ENCODE assay signal across 8 mouse cellular contexts in the genomic region with DNA sequence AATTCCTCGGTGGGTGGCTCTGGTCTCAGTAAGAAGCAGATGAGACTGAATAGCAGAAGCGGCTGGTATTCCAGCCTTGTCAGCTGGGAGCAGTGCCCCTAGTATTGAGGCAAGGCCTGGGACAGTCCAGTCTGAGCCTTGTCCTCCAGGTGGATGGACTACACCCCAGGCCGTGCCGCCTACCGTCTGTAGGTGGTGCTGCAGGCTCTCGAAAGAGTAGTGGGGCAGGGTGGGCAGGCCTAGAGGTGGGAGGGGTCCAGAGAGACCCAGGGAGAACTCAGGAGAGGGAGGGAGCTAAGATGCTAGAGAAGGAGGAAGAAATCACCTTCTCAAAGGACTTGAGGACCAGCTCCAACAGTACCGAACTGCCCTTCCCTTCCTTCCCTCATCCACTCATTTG.
DNase-seq lines count a peak whose midpoint lies in the region; ATAC-seq and TF ChIP-seq lines count a peak whose summit lies in the region.

No protein-coding gene starts in this region.

- peak; percentile 78; the same call in 1 of the 2 replicates for ATAC-seq in forebrain, embryonic 11.5 days (replicated peaks; ENCODE audit: low FRiP score)

- H3K4me1 ChIP-seq in forebrain, embryonic 11.5 days (replicated peaks; ENCODE audit: control insufficient read depth, insufficient read depth, low read length): peaks cover 7% of the 10 kb centered on the region
- no peaks in the 10 kb centered on the region for H3K4me1 ChIP-seq in liver, adult 2 months (ENCODE audit: control insufficient read depth, insufficient read depth, low read length)

- H3K27ac ChIP-seq in forebrain, embryonic 11.5 days (ENCODE audit: low read depth, low read length): no peak overlapping the region
- no peak overlapping the region for H3K27ac ChIP-seq in liver, adult 2 months (replicated peaks; ENCODE audit: insufficient read depth, low read depth, low read length)

- H3K36me3 ChIP-seq in forebrain, embryonic 11.5 days (ENCODE audit: control insufficient read depth, insufficient read depth, low read length): no peaks in the 10 kb centered on the region
- H3K36me3 ChIP-seq in liver, adult 2 months (ENCODE audit: control insufficient read depth, insufficient read depth, low read length): no peaks in the 10 kb centered on the region

- DNase-seq in cerebellum, postnatal 14 days: peak; percentile 55 to 76
- no peak for DNase-seq in cerebellum, adult 11 months
- DNase-seq in lung, postnatal 10 days: peak; percentile 34
- no peak for DNase-seq in lung, postnatal 25 days (ENCODE audit: low spot score)
- DNase-seq in forebrain, embryonic 11.5 days (ENCODE audit: low spot score): peak; percentile 81
- no peak for DNase-seq in liver, adult 2 months (ENCODE audit: extremely low read depth, low read depth, low spot score)
- DNase-seq in spleen, adult 12 weeks (ENCODE audit: low spot score): no peak
- DNase-seq in natural killer cell, adult 2 months (ENCODE audit: low spot score in 2 of 2): no peak

- TF ChIP-seq POLR2A in liver, adult 2 months (IDR thresholded peaks at IDR 0.05; ENCODE audit: extremely low read depth, insufficient read depth, low read length): no peak

- 12% methylated on average over 7 of the region's 7 CpGs for WGBS in forebrain, embryonic 11.5 days
- 22% methylated on average over 7 of the region's 7 CpGs for WGBS in liver, adult 2 months

- no peak overlapping the region for H3K4me2 ChIP-seq in forebrain, embryonic 11.5 days (ENCODE audit: low read depth, low read length, severe bottlenecking)

- H3K9ac ChIP-seq in forebrain, embryonic 11.5 days (ENCODE audit: low read length): no peak overlapping the region
- no peak overlapping the region for H3K9ac ChIP-seq in liver, adult 2 months (ENCODE audit: low read depth, low read length)

- H3K9me3 ChIP-seq in forebrain, embryonic 11.5 days (ENCODE audit: control insufficient read depth, low read length): no peaks in the 10 kb centered on the region

- H3K4me3 ChIP-seq in forebrain, embryonic 11.5 days (ENCODE audit: low read depth, low read length): no peak overlapping the region
- no peak overlapping the region for H3K4me3 ChIP-seq in liver, adult 2 months (ENCODE audit: insufficient read depth, low read depth, low read length)

- no peaks in the 10 kb centered on the region for H3K79me2 ChIP-seq in liver, adult 2 months (ENCODE audit: control insufficient read depth, insufficient read depth, low read length)

- no peaks in the 10 kb centered on the region for H3K27me3 ChIP-seq in forebrain, embryonic 11.5 days (ENCODE audit: control insufficient read depth, insufficient read depth, low read length)
- H3K27me3 ChIP-seq in liver, adult 2 months (ENCODE audit: control insufficient read depth, insufficient read depth, low read length): no peaks in the 10 kb centered on the region

- TF ChIP-seq CTCF in liver, adult 2 months (IDR thresholded peaks at IDR 0.05; ENCODE audit: low read depth, low read length): 0 out of 2 replicates have a peak, but pooled peaks have one; percentile 10

Comparison
In these comparisons a context has a peak if more than half of its experiments do, and no peak if none do; other contexts are left out.
1. DNase-seq: peak in cerebellum, postnatal 14 days (2 of 2), lung, postnatal 10 days (single experiment) and forebrain, embryonic 11.5 days (single experiment); none in cerebellum, adult 11 months (single experiment), lung, postnatal 25 days (single experiment), liver, adult 2 months (single experiment), spleen, adult 12 weeks (single experiment) and natural killer cell, adult 2 months (0 of 2).